Mouse (Mus musculus): ENCODE measurements around the gene N4bp1. TPM values are rescaled to one million over a fixed set of nuclear protein-coding genes. Genes with fewer than 3 reads are reported as not detected.

N4bp1 gene
- polyA plus RNA-seq, 1 experiment: 12.7 TPM

- Histone ChIP-seq H3K27ac (ENCODE audit: control insufficient read depth, insufficient read depth, low read depth, low read length, poor library complexity) (no peak overlapping the region), H3K4me1 (ENCODE audit: control insufficient read depth, insufficient read depth, low read length) (peaks cover 3% of the 10 kb centered on the region; the same call in 1 of the 2 replicates), H3K4me3 (replicated peaks; ENCODE audit: control insufficient read depth, low read depth, low read length) (no peak overlapping the region)
- no peak for TF ChIP-seq POLR2A (IDR thresholded peaks at IDR 0.05; ENCODE audit: borderline replicate concordance, control insufficient read depth, low read depth, low read length)
- no peak for TF ChIP-seq CTCF (IDR thresholded peaks at IDR 0.05; ENCODE audit: control insufficient read depth, insufficient read depth, low read length)
- 62% methylated on average over 4 of the region's 4 CpGs for WGBS
These were observed 8.5 kb upstream of the N4bp1 start for GRCm38 (mm10) chr8:86893554-86893953.

DNA sequence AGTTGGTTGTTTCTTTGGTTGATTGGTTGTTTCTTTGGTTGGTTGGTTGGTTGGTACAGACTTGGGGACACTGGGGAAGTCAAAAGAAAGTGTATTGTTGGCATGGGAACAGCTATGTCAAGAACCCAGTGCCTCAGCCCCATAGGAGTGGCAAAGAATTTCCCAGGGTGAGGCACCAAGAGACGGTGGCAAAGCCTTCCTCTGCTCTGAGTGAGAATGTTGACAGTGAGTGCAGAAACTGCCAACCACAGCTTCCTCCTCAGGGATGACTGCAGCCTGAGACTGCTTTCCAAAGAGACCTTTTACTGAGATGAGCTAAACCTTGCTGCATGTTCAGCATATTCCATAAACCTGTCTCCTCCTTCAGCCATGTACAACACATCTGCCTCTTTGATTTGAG lies 6.5 kb upstream of the N4bp1 start:
- peak overlapping the region; percentile 71; the same call in 1 of the 2 replicates for H3K27ac ChIP-seq (ENCODE audit: control insufficient read depth, insufficient read depth, low read depth, low read length, poor library complexity)
- WGBS: 7% methylated on average over 1 of the region's 1 CpGs
- TF ChIP-seq CTCF (IDR thresholded peaks at IDR 0.05; ENCODE audit: control insufficient read depth, insufficient read depth, low read length) (no peak), POLR2A (IDR thresholded peaks at IDR 0.05; ENCODE audit: borderline replicate concordance, control insufficient read depth, low read depth, low read length) (no peak)
- H3K4me1 ChIP-seq (ENCODE audit: control insufficient read depth, insufficient read depth, low read length): peaks cover 4% of the 10 kb centered on the region; the same call in 1 of the 2 replicates
- H3K4me3 ChIP-seq (replicated peaks; ENCODE audit: control insufficient read depth, low read depth, low read length): no peak overlapping the region

DNA sequence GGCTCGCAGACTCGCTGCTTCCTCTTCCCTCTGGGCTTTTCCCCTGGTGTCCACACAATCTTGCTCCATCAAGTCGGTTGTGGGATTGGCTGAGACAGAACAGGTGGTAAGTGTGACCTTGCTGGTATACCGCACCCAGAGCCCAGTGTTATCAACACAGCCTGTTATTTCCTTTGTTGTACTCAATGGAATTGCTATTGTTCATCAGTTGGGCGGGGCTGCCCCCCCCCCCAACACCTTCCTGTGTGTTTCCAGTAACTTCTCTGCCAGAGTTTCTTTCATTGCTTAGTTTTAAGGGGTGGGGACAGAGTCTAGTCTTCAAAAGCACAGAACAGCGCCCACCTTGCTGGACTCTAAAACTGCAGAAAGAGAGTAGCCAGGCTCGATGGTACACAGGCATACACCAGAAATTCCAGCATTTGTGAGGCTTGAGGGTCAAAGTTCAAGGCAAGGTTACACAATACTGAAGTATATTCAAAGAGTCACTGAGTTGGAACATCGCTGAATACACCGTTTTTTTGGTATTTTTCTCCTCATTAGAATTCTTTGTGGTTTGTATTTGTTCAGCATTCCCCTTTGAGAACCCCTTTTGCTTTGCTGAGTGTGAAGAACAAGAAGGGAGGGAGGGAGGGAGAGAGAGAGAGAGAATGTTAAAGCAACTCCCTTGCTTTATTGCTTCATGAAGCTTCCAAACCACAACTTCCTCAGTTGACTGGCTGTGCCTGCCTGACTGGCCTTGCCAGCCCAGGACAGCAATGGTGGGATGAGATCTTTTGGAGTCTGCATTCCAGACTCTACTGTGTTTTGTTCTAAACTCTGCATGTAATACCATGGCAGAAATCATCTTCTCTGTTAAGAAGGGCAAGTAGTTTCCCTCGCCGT lies 3.2 kb upstream of the N4bp1 start:
- Histone ChIP-seq H3K4me3 (replicated peaks; ENCODE audit: control insufficient read depth, low read depth, low read length) (no peak overlapping the region), H3K4me1 (ENCODE audit: control insufficient read depth, insufficient read depth, low read length) (peaks cover 4% of the 10 kb centered on the region; the same call in 1 of the 2 replicates), H3K27ac (ENCODE audit: control insufficient read depth, insufficient read depth, low read depth, low read length, poor library complexity) (peak overlapping the region; percentile 81)
- TF ChIP-seq CTCF (IDR thresholded peaks at IDR 0.05; ENCODE audit: control insufficient read depth, insufficient read depth, low read length): no peak
- no peak for TF ChIP-seq POLR2A (IDR thresholded peaks at IDR 0.05; ENCODE audit: borderline replicate concordance, control insufficient read depth, low read depth, low read length)
- 3% methylated on average over 11 of the region's 11 CpGs for WGBS

GRCm38 (mm10) chr8:86884067-86884466 lies 991 bp downstream of the N4bp1 start:
- WGBS: under 1% methylated on average over 16 of the region's 16 CpGs
- peak overlapping the region; percentile 92; the same call in 1 of the 2 replicates for H3K27ac ChIP-seq (ENCODE audit: control insufficient read depth, insufficient read depth, low read depth, low read length, poor library complexity)
- H3K4me1 ChIP-seq (ENCODE audit: control insufficient read depth, insufficient read depth, low read length): peaks cover 4% of the 10 kb centered on the region; the same call in 1 of the 2 replicates

GRCm38 (mm10) chr8:86882568-86883478 lies 2.2 kb downstream of the N4bp1 start:
- peaks cover 4% of the 10 kb centered on the region; the same call in 1 of the 2 replicates for H3K4me1 ChIP-seq (ENCODE audit: control insufficient read depth, insufficient read depth, low read length)
- 73% methylated on average over 11 of the region's 11 CpGs for WGBS
- no peak overlapping the region for H3K27ac ChIP-seq (ENCODE audit: control insufficient read depth, insufficient read depth, low read depth, low read length, poor library complexity)
- peak overlapping the region; percentile 43 for H3K4me3 ChIP-seq (replicated peaks; ENCODE audit: control insufficient read depth, low read depth, low read length)
- TF ChIP-seq CTCF (IDR thresholded peaks at IDR 0.05; ENCODE audit: control insufficient read depth, insufficient read depth, low read length): no peak
- TF ChIP-seq POLR2A (IDR thresholded peaks at IDR 0.05; ENCODE audit: borderline replicate concordance, control insufficient read depth, low read depth, low read length): no peak

More at GRCm38 (mm10) chr8:86884067-86884466, 991 bp downstream of the N4bp1 start:
- TF ChIP-seq POLR2A (IDR thresholded peaks at IDR 0.05; ENCODE audit: borderline replicate concordance, control insufficient read depth, low read depth, low read length): no peak
- no peak for TF ChIP-seq CTCF (IDR thresholded peaks at IDR 0.05; ENCODE audit: control insufficient read depth, insufficient read depth, low read length)
- peak overlapping the region; percentile 82 for H3K4me3 ChIP-seq (replicated peaks; ENCODE audit: control insufficient read depth, low read depth, low read length)

- no peak overlapping the region for H3K27ac ChIP-seq (ENCODE audit: control insufficient read depth, insufficient read depth, low read depth, low read length, poor library complexity)
- TF ChIP-seq POLR2A (IDR thresholded peaks at IDR 0.05; ENCODE audit: borderline replicate concordance, control insufficient read depth, low read depth, low read length) (no peak), CTCF (IDR thresholded peaks at IDR 0.05; ENCODE audit: control insufficient read depth, insufficient read depth, low read length) (no peak)
- peaks cover 3% of the 10 kb centered on the region; the same call in 1 of the 2 replicates for H3K4me1 ChIP-seq (ENCODE audit: control insufficient read depth, insufficient read depth, low read length)
- WGBS: 80% methylated on average over 9 of the region's 9 CpGs
- H3K4me3 ChIP-seq (replicated peaks; ENCODE audit: control insufficient read depth, low read depth, low read length): no peak overlapping the region
These were observed 3.1 kb downstream of the N4bp1 start for GRCm38 (mm10) chr8:86881951-86882350.

- TF ChIP-seq POLR2A (IDR thresholded peaks at IDR 0.05; ENCODE audit: borderline replicate concordance, control insufficient read depth, low read depth, low read length) (no peak), CTCF (IDR thresholded peaks at IDR 0.05; ENCODE audit: control insufficient read depth, insufficient read depth, low read length) (no peak)
- 45% methylated on average over 11 of the region's 11 CpGs for WGBS
- Histone ChIP-seq H3K4me1 (ENCODE audit: control insufficient read depth, insufficient read depth, low read length) (peaks cover 3% of the 10 kb centered on the region; the same call in 1 of the 2 replicates), H3K4me3 (replicated peaks; ENCODE audit: control insufficient read depth, low read depth, low read length) (no peak overlapping the region), H3K27ac (ENCODE audit: control insufficient read depth, insufficient read depth, low read depth, low read length, poor library complexity) (no peak overlapping the region)
These were observed 3.9 kb downstream of the N4bp1 start for GRCm38 (mm10) chr8:86881068-86881609.
